30 mouse cellular contexts compared by ENCODE assay signal in the genomic region with DNA sequence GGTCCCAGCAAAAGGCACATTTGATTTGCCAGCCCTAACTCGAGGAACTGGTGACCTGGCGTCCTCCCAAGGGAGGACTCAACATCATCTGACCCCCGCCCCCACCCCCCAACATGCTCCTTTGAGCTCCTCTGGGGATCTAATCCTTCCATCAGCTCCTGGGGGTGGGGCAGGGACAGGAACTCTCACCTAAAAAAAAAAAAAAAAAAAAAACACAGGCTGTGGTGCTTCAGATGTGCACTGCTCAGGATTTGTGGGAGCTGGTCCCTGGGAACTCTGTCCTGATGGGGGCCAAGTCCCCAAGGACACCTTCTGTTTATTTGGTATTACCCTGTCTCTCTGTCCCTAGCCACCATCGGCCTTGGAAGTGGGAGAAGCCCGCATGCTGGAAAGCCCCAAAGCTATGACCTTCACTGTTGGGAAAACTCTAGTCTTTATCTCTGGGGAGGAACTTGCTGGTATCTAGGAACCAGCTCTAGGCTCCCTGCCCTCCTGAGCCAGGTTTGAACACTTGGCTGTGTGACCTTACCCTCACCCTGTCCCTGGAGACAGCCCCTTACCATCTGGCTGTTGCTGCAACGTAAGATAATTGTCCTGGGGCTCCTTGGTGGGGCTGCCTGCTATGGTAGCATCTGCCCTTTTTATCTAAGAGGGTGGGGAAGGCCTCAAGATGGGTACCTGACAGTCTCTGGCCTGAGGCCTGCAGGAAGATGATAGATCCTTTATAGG. TPM values are rescaled to one million over a fixed set of nuclear protein-coding genes. Genes with fewer than 3 reads are reported as not detected.
DNase-seq lines count a peak whose midpoint lies in the region; ATAC-seq and TF ChIP-seq lines count a peak whose summit lies in the region.
"Had no signal": no experiment of that assay in that cellular context is flagged by ENCODE, and none has a peak within 500 bp of the region (broad histone marks: within the 10 kb centered on the region; RNA-seq: fewer than 3 reads in every experiment).

No protein-coding gene starts in this region.

- H3K4me3 ChIP-seq in liver, embryonic 11.5 days (ENCODE audit: low read depth, low read length): no peak overlapping the region
- H3K4me3 ChIP-seq in ES-Bruce4 (ENCODE audit: low read depth, low read length) (no peak overlapping the region), ES-E14 (ENCODE audit: insufficient read depth in 1 of 2, low read depth in 1 of 2, low read length in 2 of 2, poor library complexity in 1 of 2, severe bottlenecking in 1 of 2) (no peak overlapping the region)
- H3K4me3 ChIP-seq in thymus, adult 2 months (ENCODE audit: control insufficient read depth, insufficient read depth, low read length): no peak overlapping the region
- no peak overlapping the region for H3K4me3 ChIP-seq in left cerebral cortex, adult 2 months
- H3K4me3 ChIP-seq: embryonic facial prominence, embryonic 13.5 days; heart, embryonic 13.5 days; hindbrain, embryonic 12.5 days; limb, embryonic 10.5 days; neural tube, embryonic 15.5 days had no signal

- intact Hi-C loops in left cerebral cortex, adult 2 months (cut with DNase I): no loop called here

- TF ChIP-seq EP300 in ES-Bruce4 (IDR thresholded peaks at IDR 0.05; ENCODE audit: insufficient read depth, low read depth, low read length): peak; percentile 91

- 67% methylated on average over 6 of the region's 6 CpGs for WGBS in liver, embryonic 11.5 days
- 88% methylated on average over 6 of the region's 6 CpGs for WGBS in thymus, adult 2 months

- in situ Hi-C loops in ES-E14 (cut with MboI; ENCODE audit: low sequenced_read_pairs in 2 of 2, unreplicated experiment in 2 of 2): no loop called here

- DNase-seq in liver, embryonic 11.5 days (ENCODE audit: low spot score): no peak
- DNase-seq in liver (no peak), ES-E14 (ENCODE audit: low read depth, low spot score) (no peak)
- peak; percentile 48 for DNase-seq in adrenal gland, postnatal 25 days
- DNase-seq in thymus, adult 2 months: no peak
- DNase-seq in left cerebral cortex, adult 2 months (ENCODE audit: extremely low spot score in 1 of 2, low spot score in 2 of 2): no peak
- no peak for DNase-seq in frontal cortex, postnatal 10 days (ENCODE audit: low spot score in 2 of 2)
- DNase-seq: cerebellum, postnatal 14 days; gastrocnemius, postnatal 14 days; heart, adult 11 months; heart, postnatal 14 days; kidney, adult 18-20 months; kidney, postnatal 4 days; layer of hippocampus, adult 9-11 months; liver, postnatal 0 days; retina, postnatal 1 day; right cerebral cortex, postnatal 25 days; spleen, adult 18-20 months; thymus, postnatal 25 days had no signal

- peaks cover 3% of the 10 kb centered on the region for H3K4me1 ChIP-seq in liver, embryonic 11.5 days (replicated peaks; ENCODE audit: control insufficient read depth, insufficient read depth, low read length)
- peaks cover 13% of the 10 kb centered on the region for H3K4me1 ChIP-seq in ES-Bruce4 (ENCODE audit: control insufficient read depth, insufficient read depth, low read length)
- H3K4me1 ChIP-seq in ES-E14 (ENCODE audit: control insufficient read depth in 2 of 2, insufficient read depth in 2 of 2, low read length in 2 of 2, poor library complexity in 1 of 2): peaks cover 5 to 35% of the 10 kb centered on the region in 2 experiments
- no peaks in the 10 kb centered on the region; the same call in 1 of the 2 replicates for H3K4me1 ChIP-seq in thymus, adult 2 months (replicated peaks; ENCODE audit: control insufficient read depth, insufficient read depth, low read length)
- H3K4me1 ChIP-seq: neural tube, embryonic 15.5 days had no signal

- no peak overlapping the region for H3K4me2 ChIP-seq in liver, embryonic 11.5 days
- H3K4me2 ChIP-seq: embryonic facial prominence, embryonic 13.5 days; heart, embryonic 13.5 days; hindbrain, embryonic 12.5 days; midbrain, embryonic 11.5 days; neural tube, embryonic 15.5 days had no signal

- no peaks in the 10 kb centered on the region for H3K27me3 ChIP-seq in liver, embryonic 11.5 days (replicated peaks; ENCODE audit: control insufficient read depth, insufficient read depth, low read length)
- no peaks in the 10 kb centered on the region for H3K27me3 ChIP-seq in ES-Bruce4 (ENCODE audit: control insufficient read depth, insufficient read depth, low read length, poor library complexity, severe bottlenecking)
- H3K27me3 ChIP-seq in thymus, adult 2 months (ENCODE audit: control insufficient read depth, insufficient read depth, low read length): no peaks in the 10 kb centered on the region
- H3K27me3 ChIP-seq: embryonic facial prominence, embryonic 13.5 days; heart, embryonic 13.5 days; hindbrain, embryonic 12.5 days; neural tube, embryonic 15.5 days; Patski had no signal

- H3K27ac ChIP-seq in liver, embryonic 11.5 days (ENCODE audit: low read depth, low read length): no peak overlapping the region; the same call in 1 of the 2 replicates
- H3K27ac ChIP-seq in ES-Bruce4 (ENCODE audit: insufficient read depth, low read length): peak overlapping the region; percentile 75
- peak overlapping the region; percentile 30; the same call in 1 of the 2 replicates for H3K27ac ChIP-seq in ES-E14 (ENCODE audit: insufficient read depth, low read depth, low read length, poor library complexity, severe bottlenecking)
- no peak overlapping the region for H3K27ac ChIP-seq in thymus, adult 2 months (ENCODE audit: control insufficient read depth, insufficient read depth, low read length)
- no peak overlapping the region for H3K27ac ChIP-seq in left cerebral cortex, adult 2 months
- H3K27ac ChIP-seq: embryonic facial prominence, embryonic 13.5 days; heart, embryonic 13.5 days; hindbrain, embryonic 12.5 days; limb, embryonic 10.5 days; neural tube, embryonic 15.5 days had no signal

- no peak for TF ChIP-seq CTCF in ES-Bruce4 (IDR thresholded peaks at IDR 0.05; ENCODE audit: low read depth, low read length)
- TF ChIP-seq CTCF in thymus, adult 2 months (IDR thresholded peaks at IDR 0.05; ENCODE audit: borderline replicate concordance, control insufficient read depth, extremely low read depth, insufficient read depth, low read length, poor library complexity): no peak
- TF ChIP-seq CTCF in left cerebral cortex, adult 2 months (IDR thresholded peaks at IDR 0.05): no peak

- no peak for TF ChIP-seq POLR2A in ES-Bruce4 (IDR thresholded peaks at IDR 0.05; ENCODE audit: insufficient read depth, low read length)
- TF ChIP-seq POLR2A in thymus, adult 2 months (IDR thresholded peaks at IDR 0.05; ENCODE audit: control insufficient read depth, extremely low read depth, insufficient read depth, low read length, poor library complexity): no peak

- ATAC-seq in liver, embryonic 11.5 days (replicated peaks; ENCODE audit: low FRiP score): peak; percentile 34; the same call in 1 of the 2 replicates
- ATAC-seq: forebrain, embryonic 14.5 days; liver, postnatal 0 days; lung, postnatal 0 days; Patski had no signal

- no peak overlapping the region for H3K9ac ChIP-seq in liver, embryonic 11.5 days (ENCODE audit: low read depth, low read length)
- H3K9ac ChIP-seq in ES-Bruce4 (ENCODE audit: low read depth, poor library complexity, severe bottlenecking): no peak overlapping the region
- no peak overlapping the region for H3K9ac ChIP-seq in ES-E14 (ENCODE audit: insufficient read depth, low read depth, low read length, poor library complexity, severe bottlenecking)
- H3K9ac ChIP-seq: embryonic facial prominence, embryonic 13.5 days; heart, embryonic 13.5 days; hindbrain, embryonic 12.5 days; liver, postnatal 0 days; neural tube, embryonic 15.5 days had no signal

- H3K36me3 ChIP-seq in liver, embryonic 11.5 days (ENCODE audit: control insufficient read depth, insufficient read depth, low read length): no peaks in the 10 kb centered on the region
- H3K36me3 ChIP-seq in ES-Bruce4 (ENCODE audit: control insufficient read depth, insufficient read depth, low read length, poor library complexity, severe bottlenecking) (no peaks in the 10 kb centered on the region), ES-E14 (ENCODE audit: control insufficient read depth, insufficient read depth, low read length, poor library complexity, severe bottlenecking) (peaks cover 4% of the 10 kb centered on the region; the same call in 1 of the 2 replicates)
- H3K36me3 ChIP-seq in thymus, adult 2 months (ENCODE audit: control insufficient read depth, insufficient read depth, low read length): no peaks in the 10 kb centered on the region
- H3K36me3 ChIP-seq: neural tube, embryonic 15.5 days had no signal

- no peaks in the 10 kb centered on the region for H3K9me3 ChIP-seq in liver, embryonic 11.5 days (ENCODE audit: control insufficient read depth, low read length)
- no peaks in the 10 kb centered on the region for H3K9me3 ChIP-seq in ES-Bruce4 (replicated peaks; ENCODE audit: control insufficient read depth, insufficient read depth, low read length, poor library complexity, severe bottlenecking)
- no peaks in the 10 kb centered on the region for H3K9me3 ChIP-seq in ES-E14 (ENCODE audit: control insufficient read depth, insufficient read depth, low read depth, low read length)
- H3K9me3 ChIP-seq: embryonic facial prominence, embryonic 13.5 days; heart, embryonic 13.5 days; hindbrain, embryonic 12.5 days; limb, embryonic 10.5 days; neural tube, embryonic 15.5 days had no signal

TF ChIP-seq in ES-E14, 5 proteins besides CTCF, POLR2A, EP300 and RAD21:
- TF ChIP-seq ZNF384 (IDR thresholded peaks at IDR 0.05; ENCODE audit: low read depth, low read length) (peak; percentile 65; the same call in 1 of the 2 replicates), MAFK (IDR thresholded peaks at IDR 0.05; ENCODE audit: insufficient read depth, low read depth, low read length) (no peak)

RNA-seq across cellular contexts. Expression of a gene that starts 16.4 kb away (rescaled TPM):
- polyA plus RNA-seq in liver, embryonic 11.5 days (2014; fragmentation: Nextera tagmentation; extraction: Ambion mirVana): 7.1 and 7.4 TPM in 2 replicates
- polyA plus RNA-seq in ES-Bruce4 (2011; ENCODE audit: insufficient read depth, insufficient read length, low read depth, missing spikeins): 11.7 and 11.8 TPM in 2 replicates
- total RNA-seq in ES-E14 (2012; rRNA removed): 16.7 and 40.0 TPM in 2 replicates
- total RNA-seq in adrenal gland, postnatal 25 days (2021): 120 and 145 TPM in 2 replicates
- 17.1 and 17.3 TPM in 2 replicates for polyA plus RNA-seq in thymus, adult 2 months (2012; rRNA removed)
- total RNA-seq in left cerebral cortex, adult 2 months (2021): 10 to 100 TPM; 18.5 to 18.6 TPM

RNA-seq across cellular contexts. Expression of a gene that starts 23.3 kb away (rescaled TPM):
- 1,440 and 1,641 TPM in 2 replicates for polyA plus RNA-seq in liver, embryonic 11.5 days (2014; fragmentation: Nextera tagmentation; extraction: Ambion mirVana)
- 1,928 and 2,044 TPM in 2 replicates for polyA plus RNA-seq in ES-Bruce4 (2011; ENCODE audit: insufficient read depth, insufficient read length, low read depth, missing spikeins)
- total RNA-seq in ES-E14 (2012; rRNA removed): 2,560 and 3,102 TPM in 2 replicates
- total RNA-seq in adrenal gland, postnatal 25 days (2021): 1,060 and 1,162 TPM in 2 replicates
- polyA plus RNA-seq in thymus, adult 2 months (2012; rRNA removed): 481 and 516 TPM in 2 replicates
- total RNA-seq in left cerebral cortex, adult 2 months (2021): 100 to 1,000 TPM; 817 to 866 TPM

RNA-seq across cellular contexts. Expression of a gene that starts 35.6 kb away (rescaled TPM):
- polyA plus RNA-seq in liver, embryonic 11.5 days (2014; fragmentation: Nextera tagmentation; extraction: Ambion mirVana): not detected in 2 replicates
- 1.3 and 1.7 TPM in 2 replicates for polyA plus RNA-seq in ES-Bruce4 (2011; ENCODE audit: insufficient read depth, insufficient read length, low read depth, missing spikeins)
- total RNA-seq in ES-E14 (2012; rRNA removed): 0.71 and 2.6 TPM in 2 replicates
- 0.67 and 1.2 TPM in 2 replicates for total RNA-seq in adrenal gland, postnatal 25 days (2021)
- 1.9 TPM in 2 replicates for polyA plus RNA-seq in thymus, adult 2 months (2012; rRNA removed)
- 1 to 10 TPM in 1 of 2 experiments, under 1 TPM in 1; 1.00 to 1.8 TPM for total RNA-seq in left cerebral cortex, adult 2 months (2021)
- total RNA-seq: liver, adult 2 months had no signal

Comparison
In these comparisons a context has a peak if more than half of its experiments do, and no peak if none do; other contexts are left out.
1. H3K27ac ChIP-seq: peak in ES-Bruce4 (single experiment) and ES-E14 (single experiment); none in liver, embryonic 11.5 days (single experiment), thymus, adult 2 months (single experiment) and left cerebral cortex, adult 2 months (single experiment).